Mouse (Mus musculus) layer of hippocampus, postnatal 25 days (tissue): ENCODE results near the gene Creld2. TPM values are rescaled to one million over a fixed set of nuclear protein-coding genes. Genes with fewer than 3 reads are reported as not detected.

ENCODE experiments used
- DNase-seq, 2 experiments: peaks; one replicate each; pipeline ENCODE4 v3.0.0; 2022; ENCODE audit warnings: mixed read lengths in 2 of 2, low spot score in 1 of 2; ENCODE audit errors: extremely low spot score in 1 of 2
- total RNA-seq, 2 experiments: library from RNA; stranded (reverse); gene quantifications; 2 replicates each; pipeline ENCODE4 v1.2.3; 2021

Gene Creld2
- total RNA-seq, 2 experiments from 2014 or later: 18.0 to 28.1 TPM

- DNase-seq: no peak
Measured at GRCm38 (mm10) chr15:88865888-88866695, 46.6 kb downstream of the Creld2 start.

GRCm38 (mm10) chr15:88866934-88867356 is 47.5 kb downstream of the Creld2 start:
- DNase-seq: no peak

GRCm38 (mm10) chr15:88867368-88868023 is 48.0 kb downstream of the Creld2 start:
- DNase-seq: no peak

GRCm38 (mm10) chr15:88868024-88868742 is 48.7 kb downstream of the Creld2 start:
- DNase-seq: no peak

GRCm38 (mm10) chr15:88870418-88871185 is 51.2 kb downstream of the Creld2 start:
- DNase-seq: no peak

- DNase-seq: no peak
Measured at GRCm38 (mm10) chr15:88874061-88874460, 54.6 kb downstream of the Creld2 start.

GRCm38 (mm10) chr15:88874477-88874876 is 55.0 kb downstream of the Creld2 start:
- no peak for DNase-seq

- DNase-seq: no peak
Measured at GRCm38 (mm10) chr15:88875625-88876081, 56.2 kb downstream of the Creld2 start.

Other genes starting within 250 kb of the Creld2 start
- gene Zdhhc25, start 219.3 kb upstream of the Creld2 start, total RNA-seq: not detected
- gene Brd1, start 85.4 kb upstream of the Creld2 start, total RNA-seq: 10 to 100 TPM; 48.6 to 58.2 TPM
- 10 to 100 TPM in 1 of 2 experiments, 1 to 10 TPM in 1; 9.8 to 10.0 TPM for gene Zbed4, start 68.0 kb upstream of the Creld2 start, total RNA-seq
- gene Alg12, start 328 bp upstream of the Creld2 start, total RNA-seq: 10 to 100 TPM; 12.7 to 16.9 TPM
- gene Pim3, start 42.5 kb downstream of the Creld2 start, total RNA-seq: 10 to 100 TPM; 30.3 to 38.9 TPM
- gene Ttll8, start 134.8 kb downstream of the Creld2 start, total RNA-seq: 1 to 10 TPM; 1.9 to 2.1 TPM
- gene Mlc1, start 159.4 kb downstream of the Creld2 start, total RNA-seq: 100 to 1,000 TPM; 115 to 130 TPM
- gene Mov10l1, start 163.3 kb downstream of the Creld2 start, total RNA-seq: not detected
- gene Panx2, start 240.1 kb downstream of the Creld2 start, total RNA-seq: 100 to 1,000 TPM; 161 to 170 TPM